20 mouse cellular contexts compared by ENCODE assay signal in the genomic region with DNA sequence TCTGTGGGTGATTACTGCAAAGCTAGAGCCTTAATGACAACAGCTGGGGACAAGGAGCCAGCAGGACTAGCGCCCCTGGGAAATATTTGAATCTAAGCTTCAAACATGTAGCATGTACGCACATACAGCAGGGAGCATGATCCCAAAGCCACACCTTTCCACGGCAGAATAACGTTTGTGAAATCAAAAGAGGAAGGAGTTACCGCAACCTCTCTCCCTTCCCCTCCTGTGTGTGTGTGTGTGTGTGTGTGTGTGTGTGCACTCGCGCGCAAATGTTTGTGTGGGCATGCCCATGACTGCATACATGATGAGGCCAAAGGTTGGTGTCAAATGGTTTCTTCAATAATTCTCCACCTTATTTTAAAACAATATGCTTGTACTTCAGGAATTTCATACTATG.
"Had no signal": no experiment of that assay in that cellular context is flagged by ENCODE, and none has a peak within 500 bp of the region (broad histone marks: within the 10 kb centered on the region; RNA-seq: fewer than 3 reads in every experiment).

No protein-coding gene starts in this region.

- H3K4me3 ChIP-seq: kidney, embryonic 15.5 days; layer of hippocampus, adult 2 months; limb, embryonic 10.5 days; limb, embryonic 13.5 days; liver, embryonic 12.5 days; liver, embryonic 15.5 days; lung, embryonic 15.5 days; stomach, embryonic 15.5 days had no signal

- DNase-seq: kidney, adult 8-10 months; kidney, postnatal 14 days; kidney, postnatal 4 days; layer of hippocampus, adult 9-11 months; liver; lung, adult 18-20 months; lung, postnatal 10 days; midbrain, embryonic 14.5 days; thymus, adult 18-20 months; thymus, postnatal 36 days had no signal

- ATAC-seq: intestine, postnatal 0 days; liver, embryonic 12.5 days had no signal

- H3K27me3 ChIP-seq: liver, embryonic 15.5 days; stomach, embryonic 15.5 days had no signal

- H3K4me1 ChIP-seq: kidney, embryonic 15.5 days; limb, embryonic 10.5 days; limb, embryonic 13.5 days; liver, embryonic 12.5 days; liver, embryonic 15.5 days; lung, embryonic 15.5 days; stomach, embryonic 15.5 days had no signal

- H3K27ac ChIP-seq: kidney, embryonic 15.5 days; layer of hippocampus, adult 2 months; limb, embryonic 10.5 days; limb, embryonic 13.5 days; liver, embryonic 12.5 days; liver, embryonic 15.5 days; lung, embryonic 15.5 days; macrophage; stomach, embryonic 15.5 days had no signal

- H3K36me3 ChIP-seq: kidney, embryonic 15.5 days; limb, embryonic 10.5 days; limb, embryonic 13.5 days; liver, embryonic 12.5 days; liver, embryonic 15.5 days; lung, embryonic 15.5 days; stomach, embryonic 15.5 days had no signal
